Mouse (Mus musculus) central nervous system, embryonic 18 days (tissue): Measurements from ENCODE around the gene Ankib1. TPM values are rescaled to one million over a fixed set of nuclear protein-coding genes. Genes with fewer than 3 reads are reported as not detected.

ENCODE experiments used
- polyA plus RNA-seq: library from polyadenylated mRNA; depleted of rRNA; stranded (reverse); fragments of >200 nt; gene quantifications from 2 replicates; pipeline ENCODE4 v1.2.3, GENCODE M21; 2012; rRNA removed

The Ankib1 gene
- polyA plus RNA-seq, result 22.8 and 24.2 TPM in 2 replicates

DNA sequence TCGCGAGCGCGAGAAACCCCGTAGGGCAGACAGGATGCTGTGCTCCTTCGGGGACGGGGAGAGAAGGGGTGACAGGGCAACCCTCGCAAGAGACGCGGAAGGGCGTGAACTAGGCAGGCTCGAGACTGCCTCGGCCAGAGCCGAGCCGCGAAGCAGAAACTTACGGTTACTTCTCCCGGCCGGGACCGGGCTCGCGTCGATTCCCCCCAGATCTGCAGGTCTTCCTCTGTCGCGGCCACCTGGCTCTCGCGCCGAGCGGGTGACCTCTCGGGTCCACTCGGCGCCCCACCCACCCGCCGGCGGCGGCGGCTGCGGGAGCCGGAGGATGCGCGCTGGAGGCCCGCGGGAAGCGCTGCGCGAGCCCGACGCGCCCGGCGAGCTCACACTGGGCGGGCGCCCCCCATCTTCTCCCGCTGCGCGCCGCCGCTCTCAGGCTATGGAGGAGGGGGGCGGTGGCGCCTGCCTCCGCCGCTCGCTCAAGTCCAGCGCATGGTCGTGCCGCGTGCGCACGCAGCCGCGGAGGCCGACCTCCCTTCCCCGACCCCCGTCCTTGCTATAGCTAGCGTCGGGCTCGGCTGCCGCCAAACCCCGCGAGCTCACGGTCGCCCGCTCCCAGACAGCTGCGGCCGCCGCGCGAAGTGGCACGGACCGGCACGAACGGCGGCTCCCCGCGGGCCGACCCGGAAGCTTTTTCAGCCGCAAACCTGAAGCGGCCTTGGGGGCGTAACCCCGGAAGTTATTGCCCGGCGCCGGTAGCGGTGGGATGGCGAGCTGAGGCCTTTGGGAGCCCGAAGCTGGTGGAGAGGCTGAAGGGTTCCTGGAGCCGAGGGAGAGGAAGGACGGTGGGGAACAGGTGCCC, at the start of gene Ankib1, which contains the start of gene Krit1:
Gene Ankib1, minus strand, starts transcription at position 493 of the 859 bp plus-strand sequence.
Gene Krit1, plus strand, starts transcription at position 752 of the 859 bp plus-strand sequence.

DNA sequence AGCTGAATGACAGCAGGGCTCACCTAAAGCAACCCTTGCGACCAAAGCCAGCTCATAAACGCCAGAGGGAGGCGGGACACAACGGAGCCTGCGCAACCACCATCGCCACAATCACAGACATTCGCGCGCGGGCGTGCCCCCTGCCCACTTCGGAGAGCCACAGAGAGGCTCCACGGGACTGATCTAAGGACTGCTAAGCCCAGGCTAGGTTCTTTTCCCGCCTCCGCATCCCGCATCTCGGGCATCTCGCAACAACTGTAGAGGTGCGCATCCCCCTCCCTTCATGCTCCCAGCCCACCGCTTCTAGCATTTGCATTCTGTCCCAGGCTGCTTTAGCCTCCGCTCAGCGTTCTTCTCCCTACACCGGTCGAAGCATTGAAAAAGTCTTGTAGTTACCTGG, 42.3 kb upstream of the Ankib1 start, which contains the start of gene Lrrd1:
Gene Lrrd1, plus strand, starts transcription at position 148 of the 400 bp plus-strand sequence.

GRCm38 (mm10) chr5:3657085-3657484, 145.6 kb downstream of the Ankib1 start, which contains the start of gene Gatad1:
TSS of gene Gatad1 (minus strand) at chr5:3657185.

DNA sequence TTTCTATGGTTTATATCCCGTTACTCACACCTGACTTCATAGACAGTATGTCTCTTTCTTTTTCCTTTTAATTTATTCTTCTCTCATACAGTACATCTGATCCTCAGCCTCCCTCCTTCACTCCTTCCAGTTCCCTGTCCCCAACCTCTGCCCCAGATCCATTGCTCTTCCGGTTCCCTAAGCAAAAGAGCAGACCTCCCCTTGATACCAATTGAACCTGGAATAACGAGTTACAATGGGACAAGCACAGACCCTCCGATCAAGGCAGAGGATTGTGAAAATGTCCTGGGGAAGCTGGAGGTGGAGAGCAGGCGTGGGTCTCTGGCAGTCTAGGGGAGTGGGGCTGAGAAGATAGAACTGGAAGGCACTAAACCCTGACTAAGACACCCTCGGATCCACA, 151.8 kb downstream of the Ankib1 start, which contains the start of gene Tmbim7:
Gene Tmbim7, plus strand, starts transcription at position 301 of the 400 bp plus-strand sequence.

Other genes starting within 250 kb of the Ankib1 start
- 4.7 and 5.5 TPM in 2 replicates for gene 1700109H08Rik, start 231.4 kb downstream of the Ankib1 start, polyA plus RNA-seq
- gene Pex1, start 206.9 kb downstream of the Ankib1 start, polyA plus RNA-seq, result 26.1 and 26.7 TPM in 2 replicates
- gene Rbm48, start 206.3 kb downstream of the Ankib1 start, polyA plus RNA-seq, result 10.7 and 11.1 TPM in 2 replicates
- gene Tmbim7, start 151.7 kb downstream of the Ankib1 start, polyA plus RNA-seq, result not detected in 2 replicates
- 60.0 and 68.1 TPM in 2 replicates for gene Gatad1, start 145.7 kb downstream of the Ankib1 start, polyA plus RNA-seq
- 46.6 and 50.3 TPM in 2 replicates for gene Krit1, start 259 bp upstream of the Ankib1 start, polyA plus RNA-seq
- gene Lrrd1, start 42.2 kb upstream of the Ankib1 start, polyA plus RNA-seq, result 0.05 and 0.06 TPM in 2 replicates
- 5.8 and 6.4 TPM in 2 replicates for gene Mterf1a, start 91.0 kb upstream of the Ankib1 start, polyA plus RNA-seq
- gene Akap9, start 125.1 kb upstream of the Ankib1 start, polyA plus RNA-seq, result 72.9 and 73.5 TPM in 2 replicates